Mouse (Mus musculus): ENCODE data around the gene Zc3h13.

DNA sequence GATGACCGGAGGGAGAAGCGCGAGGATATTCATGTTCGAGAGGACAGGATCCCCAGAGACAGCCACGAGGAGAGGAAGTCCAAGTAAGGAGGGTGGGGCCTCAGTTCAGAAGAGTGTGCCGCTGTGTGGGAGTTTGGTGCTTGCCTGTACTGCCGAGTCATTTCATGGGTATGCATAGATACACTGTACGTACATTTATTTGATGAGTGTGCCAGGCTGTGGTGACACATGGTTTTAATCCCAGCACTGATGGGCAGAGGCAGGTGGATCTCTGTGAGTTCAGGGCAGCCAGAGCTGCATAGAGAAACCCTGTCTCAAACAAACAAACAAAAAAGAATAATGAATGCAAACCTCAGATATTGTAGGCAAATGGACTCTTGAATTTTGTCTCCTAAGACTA, 43.9 kb downstream of the Zc3h13 start:
- TF ChIP-seq CTCF (IDR thresholded peaks at IDR 0.05; ENCODE audit: insufficient read depth, low read length) (no peak), POLR2A (IDR thresholded peaks at IDR 0.05; ENCODE audit: borderline replicate concordance, extremely low read depth, low read depth, low read length) (no peak)
